Mouse (Mus musculus): ENCODE measurements around the gene Kcnj8.
"Not testable (repeated sequence)": the region's sequence is repeated elsewhere in the genome, so short reads cannot be mapped to it uniquely, and the experiment has no call there.

The Kcnj8 gene

GRCm38 (mm10) chr6:142550871-142551270 is 20.5 kb downstream of the Kcnj8 start:
- no peak for DNase-seq (ENCODE audit: low spot score)

GRCm38 (mm10) chr6:142548377-142548776 is 23.0 kb downstream of the Kcnj8 start:
- no peak for DNase-seq (ENCODE audit: low spot score)

- DNase-seq (ENCODE audit: low spot score) = no peak
Measured at GRCm38 (mm10) chr6:142545132-142545531, 26.3 kb downstream of the Kcnj8 start.

- DNase-seq (ENCODE audit: low spot score) = no peak
Measured at GRCm38 (mm10) chr6:142543648-142544047, 27.8 kb downstream of the Kcnj8 start.

- no peak for DNase-seq (ENCODE audit: low spot score)
Measured at GRCm38 (mm10) chr6:142542800-142543175, 28.6 kb downstream of the Kcnj8 start.

GRCm38 (mm10) chr6:142542082-142542799 is 29.2 kb downstream of the Kcnj8 start:
- no peak for DNase-seq (ENCODE audit: low spot score)

- DNase-seq (ENCODE audit: low spot score) = no peak
Measured at GRCm38 (mm10) chr6:142540561-142541160, 30.8 kb downstream of the Kcnj8 start.

GRCm38 (mm10) chr6:142540131-142540530 is 31.3 kb downstream of the Kcnj8 start:
- no peak for DNase-seq (ENCODE audit: low spot score)

- DNase-seq (ENCODE audit: low spot score) = no peak
Measured at GRCm38 (mm10) chr6:142538503-142538902, 32.9 kb downstream of the Kcnj8 start.

- no peak for DNase-seq (ENCODE audit: low spot score)
Measured at GRCm38 (mm10) chr6:142533412-142533811, 38.0 kb downstream of the Kcnj8 start.

- no peak for DNase-seq (ENCODE audit: low spot score)
Measured at GRCm38 (mm10) chr6:142532686-142533085, 38.7 kb downstream of the Kcnj8 start.

GRCm38 (mm10) chr6:142532141-142532540 is 39.3 kb downstream of the Kcnj8 start:
- no peak for DNase-seq (ENCODE audit: low spot score)

- no peak for DNase-seq (ENCODE audit: low spot score)
Measured at GRCm38 (mm10) chr6:142530378-142530777, 41.0 kb downstream of the Kcnj8 start.

GRCm38 (mm10) chr6:142529680-142530079 is 41.7 kb downstream of the Kcnj8 start:
- DNase-seq (ENCODE audit: low spot score) = no peak

- DNase-seq (ENCODE audit: low spot score) = no peak
Measured at GRCm38 (mm10) chr6:142527931-142528562, 43.4 kb downstream of the Kcnj8 start.

GRCm38 (mm10) chr6:142524635-142525308 is 46.6 kb downstream of the Kcnj8 start:
- DNase-seq (ENCODE audit: low spot score) = peak; percentile 88

- DNase-seq (ENCODE audit: low spot score) = no peak
Measured at GRCm38 (mm10) chr6:142521591-142522110, 49.8 kb downstream of the Kcnj8 start.

- peak; percentile 86 for DNase-seq (ENCODE audit: low spot score)
Measured at GRCm38 (mm10) chr6:142519110-142519509, 52.3 kb downstream of the Kcnj8 start.

GRCm38 (mm10) chr6:142515379-142515778 is 56.0 kb downstream of the Kcnj8 start:
- not testable (repeated sequence) for DNase-seq (ENCODE audit: low spot score)

GRCm38 (mm10) chr6:142514912-142515311 is 56.5 kb downstream of the Kcnj8 start:
- DNase-seq (ENCODE audit: low spot score) = no peak
